Mouse (Mus musculus): ENCODE data around the gene Otog.

GRCm38 (mm10) chr7:46240091-46240490 lies 696 bp upstream of the Otog start:
- no peak for TF ChIP-seq CTCF (IDR thresholded peaks at IDR 0.05; ENCODE audit: control insufficient read depth, insufficient read depth, insufficient replicate concordance, low read depth, low read length)
- TF ChIP-seq POLR2A (IDR thresholded peaks at IDR 0.05; ENCODE audit: control insufficient read depth, low read depth, low read length), result no peak

All from testis, adult 2 months (tissue).